Mouse (Mus musculus) left cerebral cortex, postnatal 36 days (tissue): ENCODE measurements around the gene Tfcp2l1. TPM values are rescaled to one million over a fixed set of nuclear protein-coding genes. Genes with fewer than 3 reads are reported as not detected.

Experiments used
- DNase-seq, 2 experiments: peaks; one replicate each; pipeline ENCODE4 v3.0.0; 2021 to 2022; ENCODE audit warnings: low spot score in 2 of 2, mixed read lengths in 1 of 2
- intact Hi-C: fragments of 180-260 bp; cut with DNase I; formaldehyde crosslinking; loops from one replicate; pipeline ENCODE4 v1.15.1; 2025
- total RNA-seq, 2 experiments: library from RNA; stranded (reverse); gene quantifications; 2 replicates each; pipeline ENCODE4 v1.2.3; 2021

Tfcp2l1 gene
- total RNA-seq, 2 experiments from 2014 or later = 2.5 to 2.9 TPM

DNA sequence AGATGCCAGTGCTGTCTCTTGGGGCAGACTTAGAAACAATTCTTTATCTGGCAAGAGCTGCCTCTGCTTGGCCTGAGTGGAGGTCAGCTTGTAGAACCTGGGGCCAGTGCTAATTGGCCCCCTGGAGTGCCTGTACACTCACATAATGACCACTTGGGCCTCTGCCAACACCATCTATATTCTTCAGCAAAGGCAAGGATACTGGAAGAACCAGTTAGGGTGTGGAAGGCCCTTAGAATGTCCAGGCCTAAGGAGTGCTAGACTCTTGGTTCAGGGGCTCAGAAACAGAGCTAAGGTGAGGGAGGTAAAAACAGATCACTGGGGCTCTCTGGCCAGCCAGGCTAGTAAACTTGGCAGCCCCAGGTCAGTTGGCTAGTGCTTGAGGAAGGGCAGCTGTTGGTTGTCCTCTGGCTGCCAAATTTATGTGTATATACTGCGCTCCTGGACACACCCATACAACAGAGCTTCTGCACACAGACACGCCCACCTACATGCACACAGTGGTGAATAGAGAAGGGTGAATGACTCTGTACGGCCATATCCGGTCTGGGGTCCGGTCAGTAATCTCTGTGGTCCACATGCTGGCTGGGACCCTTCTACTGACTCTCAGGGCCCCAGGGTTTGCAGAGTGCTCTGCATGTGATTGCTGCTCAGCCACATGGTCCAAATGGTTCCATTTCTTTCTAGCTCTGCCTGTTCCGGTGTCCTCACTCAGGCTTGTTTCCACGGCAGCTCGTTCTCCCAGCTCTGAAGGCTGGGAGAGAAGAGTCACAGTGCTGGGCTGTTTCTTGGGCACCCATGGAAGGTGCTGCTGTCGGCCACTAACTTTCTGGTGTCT lies 22.4 kb downstream of the Tfcp2l1 start:
- DNase-seq = no peak
- intact Hi-C loops = no loop called here

GRCm38 (mm10) chr1:118650771-118651080 lies 23.0 kb downstream of the Tfcp2l1 start:
- no peak for DNase-seq
- intact Hi-C loops = no loop called here

GRCm38 (mm10) chr1:118658716-118659115 lies 31.0 kb downstream of the Tfcp2l1 start:
- no peak for DNase-seq
- intact Hi-C loops = no loop called here

DNA sequence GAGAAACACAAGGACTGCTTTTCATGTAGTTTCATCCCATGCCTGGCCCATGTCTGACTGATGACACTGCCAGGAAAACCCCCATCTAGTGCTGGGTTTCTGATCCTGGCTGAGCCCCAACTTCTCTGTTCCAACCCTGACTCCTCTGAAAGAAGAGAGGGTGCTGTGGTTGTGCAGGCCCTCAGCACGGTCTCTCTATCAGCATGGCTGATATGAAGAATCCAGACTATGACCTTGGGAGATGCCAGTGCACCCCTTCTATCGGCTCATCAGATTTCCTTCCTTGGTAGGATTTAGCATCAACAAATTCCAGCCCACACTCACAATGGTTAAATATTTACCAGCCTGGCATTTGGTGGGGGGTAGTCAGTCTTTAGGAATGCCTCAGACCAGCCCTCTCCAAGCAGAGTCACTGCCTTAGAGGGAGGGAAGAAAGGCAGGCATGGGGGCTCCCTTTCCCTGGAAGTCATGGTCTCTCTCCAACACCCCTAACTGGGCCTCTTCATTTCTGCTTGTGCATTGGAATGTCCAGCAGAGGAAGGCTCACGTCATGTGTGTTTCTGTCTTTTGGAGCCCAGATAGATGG lies 33.2 kb downstream of the Tfcp2l1 start:
- intact Hi-C loops = no loop called here

DNA sequence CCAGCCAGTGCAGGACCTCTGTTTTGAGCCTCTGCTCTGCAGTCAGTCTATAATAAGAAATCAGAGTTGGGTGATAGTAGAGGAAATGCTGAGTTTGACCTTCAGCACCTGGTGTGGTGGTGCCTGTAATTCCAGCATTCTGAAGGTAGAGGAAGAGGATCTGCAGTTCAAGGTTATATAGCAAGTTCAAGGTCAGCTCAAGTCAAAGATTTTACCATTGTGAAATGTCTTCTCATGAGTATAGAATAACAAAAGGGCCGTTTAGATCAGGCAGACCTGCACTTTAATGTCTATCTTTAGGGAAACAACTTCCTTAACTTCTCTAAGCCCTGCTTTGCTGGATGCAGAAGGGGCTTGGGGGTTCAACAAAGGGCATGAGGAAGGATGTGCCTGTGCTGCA lies 35.3 kb downstream of the Tfcp2l1 start:
- no peak for DNase-seq
- intact Hi-C loops = no loop called here

More for the DNA sequence above, 33.2 kb downstream of the Tfcp2l1 start:
- no peak for DNase-seq

GRCm38 (mm10) chr1:118667536-118667935 lies 39.8 kb downstream of the Tfcp2l1 start:
- DNase-seq = no peak
- intact Hi-C loops = no loop called here

GRCm38 (mm10) chr1:118672196-118672595 lies 44.5 kb downstream of the Tfcp2l1 start:
- intact Hi-C loops = no loop called here
- DNase-seq = peak; percentile 6 to 8

GRCm38 (mm10) chr1:118674176-118674575 lies 46.4 kb downstream of the Tfcp2l1 start:
- intact Hi-C loops = no loop called here
- no peak for DNase-seq

DNA sequence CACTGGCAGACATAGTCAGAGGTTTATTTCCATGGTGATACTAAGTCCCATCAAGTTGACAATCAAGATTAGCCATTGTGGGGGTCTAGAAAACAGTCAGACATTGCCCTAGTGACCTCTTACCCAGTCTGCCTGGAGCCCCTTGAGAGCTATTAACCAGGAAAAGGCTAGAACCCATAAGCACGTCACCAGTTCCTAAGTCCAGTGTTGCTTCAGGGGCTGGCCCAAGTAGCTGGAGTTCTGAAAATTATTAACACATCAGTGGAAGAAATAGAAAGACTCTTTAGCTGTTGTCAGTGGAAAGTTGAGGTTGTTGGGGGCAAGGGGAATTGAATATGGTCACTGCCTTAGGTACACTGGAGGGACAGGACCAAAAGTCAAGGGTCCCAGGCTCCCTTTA lies 54.2 kb downstream of the Tfcp2l1 start:
- no peak for DNase-seq

DNA sequence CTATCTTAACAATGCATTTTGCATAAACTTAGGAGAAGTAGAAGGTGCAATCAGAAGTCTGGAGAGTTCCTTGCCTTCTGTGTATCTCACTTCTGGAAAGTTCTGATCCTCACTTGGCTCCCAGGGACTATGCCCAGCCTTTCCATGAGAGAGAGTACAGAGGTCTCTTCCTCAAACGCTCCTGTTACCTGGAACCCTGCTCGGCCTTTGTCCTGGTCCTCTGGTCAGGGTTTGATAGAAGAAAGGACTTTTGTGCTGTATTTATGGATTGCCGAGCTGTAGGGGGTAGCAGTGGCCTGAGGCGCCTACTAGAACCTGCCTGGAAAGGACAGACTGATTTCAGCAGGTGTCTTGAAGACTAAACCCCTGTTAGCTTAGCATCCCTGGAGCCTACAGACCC lies 55.9 kb downstream of the Tfcp2l1 start:
- DNase-seq = no peak
- intact Hi-C loops = no loop called here

More for the DNA sequence above, 54.2 kb downstream of the Tfcp2l1 start:
- intact Hi-C loops = no loop called here

DNA sequence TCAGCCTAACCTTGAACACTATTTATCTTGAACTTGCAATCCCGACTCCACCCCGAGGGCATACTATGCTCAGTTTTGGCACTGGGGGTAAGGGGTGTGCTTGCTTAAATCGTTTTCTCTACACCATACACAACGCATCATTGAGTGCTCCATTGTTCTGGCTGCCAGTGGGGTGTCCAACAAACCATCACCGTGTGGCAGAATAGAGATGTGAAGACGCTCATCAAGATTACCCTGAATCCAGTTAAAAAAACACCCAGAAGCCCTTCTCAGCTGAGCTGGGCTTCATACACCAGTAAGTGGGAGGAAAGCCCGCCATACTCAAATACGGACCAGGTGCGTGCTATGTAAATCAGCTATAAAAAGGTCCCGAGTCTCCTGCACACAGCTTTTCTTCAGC lies 60.0 kb downstream of the Tfcp2l1 start:
- intact Hi-C loops = no loop called here

GRCm38 (mm10) chr1:118689830-118690229 lies 62.1 kb downstream of the Tfcp2l1 start:
- no peak for DNase-seq
- intact Hi-C loops = no loop called here

More for the DNA sequence above, 60.0 kb downstream of the Tfcp2l1 start:
- no peak for DNase-seq

- DNase-seq = no peak
- intact Hi-C loops = no loop called here
Observed at GRCm38 (mm10) chr1:118694436-118694835, 66.7 kb downstream of the Tfcp2l1 start.

DNA sequence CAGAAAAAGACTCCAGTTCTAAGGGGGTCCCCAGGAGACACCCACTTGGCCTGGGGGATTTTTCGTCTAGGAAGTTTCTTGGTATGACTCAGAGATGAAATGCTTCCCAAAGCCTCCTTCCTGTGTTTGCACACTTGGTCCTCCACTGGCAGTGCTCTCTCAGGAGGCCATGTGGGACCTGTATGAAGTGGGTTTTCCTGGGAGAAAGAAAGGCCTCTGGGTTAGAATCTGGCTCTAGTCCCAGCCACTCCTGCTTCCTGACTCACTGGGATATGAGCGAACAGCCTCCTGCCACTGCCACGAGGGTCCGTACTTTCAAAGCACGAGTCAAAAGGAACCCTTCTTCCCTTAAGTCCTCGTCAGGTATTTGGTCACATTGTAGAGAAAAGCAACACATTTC lies 70.2 kb downstream of the Tfcp2l1 start:
- DNase-seq = no peak
- intact Hi-C loops = no loop called here

GRCm38 (mm10) chr1:118699118-118699890 lies 71.6 kb downstream of the Tfcp2l1 start:
- intact Hi-C loops = no loop called here
- no peak for DNase-seq

DNA sequence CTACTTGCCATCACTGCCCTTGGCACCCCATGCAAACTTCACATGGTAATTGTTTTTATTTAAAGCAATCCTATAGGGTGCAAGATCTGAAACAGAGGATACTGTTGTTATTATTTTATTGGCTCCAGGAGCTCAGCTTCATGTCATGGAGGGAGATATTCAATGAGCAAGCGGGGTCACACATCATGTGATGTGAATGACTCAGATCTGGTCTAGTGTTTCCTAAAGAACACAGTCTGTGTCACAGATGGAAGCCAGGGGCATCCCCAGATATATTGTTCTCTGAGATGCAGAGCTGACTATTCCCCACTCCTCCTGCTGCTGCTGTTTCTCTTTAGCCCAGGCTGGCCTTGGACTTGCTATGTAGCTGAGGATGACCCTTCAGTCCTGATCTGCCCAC lies 72.2 kb downstream of the Tfcp2l1 start:
- intact Hi-C loops = no loop called here
- DNase-seq = no peak

- DNase-seq = no peak
- intact Hi-C loops = no loop called here
Observed at GRCm38 (mm10) chr1:118711606-118712005, 83.9 kb downstream of the Tfcp2l1 start.

GRCm38 (mm10) chr1:118716225-118716624 lies 88.5 kb downstream of the Tfcp2l1 start:
- intact Hi-C loops = no loop called here
- no peak for DNase-seq

DNA sequence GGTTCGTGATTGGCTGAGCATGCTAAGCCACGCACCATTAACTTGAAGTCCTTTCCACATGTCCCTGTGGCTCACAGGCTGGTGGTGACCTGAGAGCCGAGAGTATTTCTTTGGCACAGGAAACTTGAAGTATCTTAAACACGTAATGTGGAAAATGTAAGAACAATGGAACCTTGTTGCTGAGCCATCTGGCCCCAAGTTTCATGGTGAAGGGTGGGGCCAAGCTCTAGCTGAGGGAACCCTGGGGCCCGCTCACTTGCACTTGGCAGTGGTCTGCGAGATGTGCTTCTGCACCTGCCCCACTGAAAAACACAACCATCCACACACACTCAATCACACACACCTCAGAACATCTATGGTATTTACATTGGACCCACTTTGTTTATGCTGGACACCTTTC lies 90.3 kb downstream of the Tfcp2l1 start:
- intact Hi-C loops = no loop called here
- DNase-seq = no peak

DNA sequence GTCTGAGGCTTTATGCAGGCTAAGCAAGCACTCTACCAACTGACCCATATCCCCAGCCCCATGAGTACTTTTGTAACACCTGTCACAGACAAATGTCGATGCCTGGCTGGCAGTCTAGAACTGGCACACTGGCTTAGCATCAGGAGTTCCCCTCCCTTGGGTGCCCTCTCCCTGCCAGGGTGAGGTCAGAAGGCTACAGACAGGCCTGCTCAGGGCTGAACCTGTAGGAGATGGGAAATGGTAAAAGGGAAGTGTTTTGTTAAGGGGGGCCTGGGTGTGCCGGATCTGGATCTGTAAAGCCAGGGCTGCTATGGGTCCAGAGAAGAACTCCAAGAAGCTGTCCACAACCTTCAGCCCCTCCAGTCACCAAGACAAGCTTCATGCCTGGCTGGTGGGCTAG lies 92.0 kb downstream of the Tfcp2l1 start:
- DNase-seq = no peak
- intact Hi-C loops = no loop called here
